Mouse (Mus musculus) G1E (cell line): ENCODE data around the gene Itih5.

ENCODE experiments used
- CTCF ChIP-seq: IDR thresholded peaks from 2 replicates; pipeline ENCODE4 v1.5.1; 2012; ENCODE audit warnings: low read depth, low read length, inconsistent platforms, mixed read lengths
- GATA1 ChIP-seq: IDR thresholded peaks from 2 replicates; pipeline ENCODE4 v1.6.1; 2012; ENCODE audit warnings: borderline replicate concordance, low read length, inconsistent platforms, mixed read lengths
- POLR2AphosphoS5 ChIP-seq: IDR thresholded peaks from 2 replicates; pipeline ENCODE4 v1.6.1; 2012; ENCODE audit warnings: low read depth, low read length, inconsistent platforms; ENCODE audit not compliant: insufficient replicate concordance
- TAL1 ChIP-seq: conservative IDR thresholded peaks from 2 replicates; pipeline ENCODE4 v1.6.1; 2012; ENCODE audit warnings: low read depth, low read length, inconsistent platforms, mixed read lengths

- TF ChIP-seq TAL1 (no peak), CTCF (no peak), POLR2AphosphoS5 (no peak), GATA1 (no peak)
Measured at GRCm38 (mm10) chr2:10166635-10167034, 13.3 kb downstream of the Itih5 start.
